Mouse (Mus musculus) G1E (cell line): ENCODE measurements around the gene Arhgap10.

Experiments
- CTCF ChIP-seq: IDR thresholded peaks from 2 replicates; pipeline ENCODE4 v1.5.1; 2012; ENCODE audit warnings: low read depth, low read length, inconsistent platforms, mixed read lengths
- GATA1 ChIP-seq: IDR thresholded peaks from 2 replicates; pipeline ENCODE4 v1.6.1; 2012; ENCODE audit warnings: borderline replicate concordance, low read length, inconsistent platforms, mixed read lengths
- GATA2 ChIP-seq: IDR thresholded peaks from 2 replicates; pipeline ENCODE4 v1.6.1; 2012; ENCODE audit warnings: low read depth, low read length, inconsistent platforms, borderline replicate concordance
- POLR2AphosphoS5 ChIP-seq: IDR thresholded peaks from 2 replicates; pipeline ENCODE4 v1.6.1; 2012; ENCODE audit warnings: low read depth, low read length, inconsistent platforms; ENCODE audit not compliant: insufficient replicate concordance

DNA sequence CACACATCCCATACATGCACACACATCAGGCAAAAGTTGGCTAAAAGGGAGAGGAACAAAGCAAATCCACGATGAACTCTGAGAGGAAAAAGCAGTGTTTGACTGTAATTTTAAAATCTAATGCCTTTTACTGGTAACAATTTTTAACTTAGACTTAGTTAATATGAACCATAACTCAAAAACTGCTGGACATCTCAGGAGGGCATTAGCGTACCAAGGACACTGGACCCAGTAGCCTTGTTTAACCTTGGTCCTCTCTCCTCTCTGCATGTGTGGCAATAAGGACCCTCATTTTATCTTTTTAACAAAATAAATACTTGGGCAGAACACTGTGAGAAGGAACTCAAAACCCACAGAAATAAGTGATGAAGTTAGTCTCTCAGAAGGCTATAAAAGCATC is 78.1 kb downstream of the Arhgap10 start:
- TF ChIP-seq POLR2AphosphoS5 (no peak), CTCF (no peak), GATA1 (no peak), GATA2 (no peak)
